Mouse (Mus musculus) heart, postnatal 14 days (tissue): ENCODE measurements around the gene Gmeb1. TPM values are rescaled to one million over a fixed set of nuclear protein-coding genes. Genes with fewer than 3 reads are reported as not detected.
A peak's percentile ranks its signal among the peaks of the same experiment; 100 is the strongest.
"Not testable (repeated sequence)": the region's sequence is repeated elsewhere in the genome, so short reads cannot be mapped to it uniquely, and the experiment has no call there.

ENCODE experiments used
- DNase-seq, 2 experiments: peaks; one replicate each; pipeline ENCODE4 v3.0.0; 2021 to 2022
- intact Hi-C: fragments of 180-260 bp; cut with DNase I; formaldehyde crosslinking; loops from one replicate; pipeline ENCODE4 v1.15.1; 2025
- total RNA-seq, 2 experiments: library from RNA; stranded (reverse); gene quantifications; 2 replicates each; pipeline ENCODE4 v1.2.3; 2021

The Gmeb1 gene
- total RNA-seq, 2 experiments from 2014 or later = 12.7 to 13.9 TPM

GRCm38 (mm10) chr4:132288840-132289239 is 27.4 kb upstream of the Gmeb1 start:
- DNase-seq, intact Hi-C loops: not testable (repeated sequence)

DNA sequence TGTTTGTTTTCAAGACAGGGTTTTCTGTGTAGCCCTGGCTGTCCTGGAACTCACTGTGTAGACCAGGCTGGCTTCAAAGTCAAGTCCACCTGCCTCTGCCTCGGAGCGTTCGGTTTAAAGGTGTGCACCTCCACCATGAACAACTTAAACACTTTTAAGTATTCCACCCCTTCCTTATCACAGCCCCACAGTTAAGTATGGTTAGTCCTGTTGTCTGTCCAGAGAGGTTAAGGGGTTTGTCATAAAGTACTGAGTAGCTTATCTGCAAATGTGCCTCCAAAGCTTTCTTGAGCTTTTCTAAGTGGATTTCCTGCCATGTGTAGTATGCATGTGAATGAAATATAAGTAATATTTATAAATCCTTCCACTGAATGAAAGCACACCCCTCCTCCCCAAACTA is 14.5 kb upstream of the Gmeb1 start:
- intact Hi-C loops = loop anchor here (2.0 kb wide), 1 partner anchor 15 kb away; no protein-coding TSS in a partner anchor
- DNase-seq = no peak

- DNase-seq = peak; percentile 95
- intact Hi-C loops = loop anchor here (2.0 kb wide), 1 partner anchor 16 kb away; no protein-coding TSS in a partner anchor
Measured at GRCm38 (mm10) chr4:132274156-132274862, 12.9 kb upstream of the Gmeb1 start, which contains the start of gene Taf12. Gene Taf12 (plus strand): TSS chr4:132274375.

- intact Hi-C loops = no loop called here
- DNase-seq = no peak
Measured at GRCm38 (mm10) chr4:132273166-132273565, 11.8 kb upstream of the Gmeb1 start.

DNA sequence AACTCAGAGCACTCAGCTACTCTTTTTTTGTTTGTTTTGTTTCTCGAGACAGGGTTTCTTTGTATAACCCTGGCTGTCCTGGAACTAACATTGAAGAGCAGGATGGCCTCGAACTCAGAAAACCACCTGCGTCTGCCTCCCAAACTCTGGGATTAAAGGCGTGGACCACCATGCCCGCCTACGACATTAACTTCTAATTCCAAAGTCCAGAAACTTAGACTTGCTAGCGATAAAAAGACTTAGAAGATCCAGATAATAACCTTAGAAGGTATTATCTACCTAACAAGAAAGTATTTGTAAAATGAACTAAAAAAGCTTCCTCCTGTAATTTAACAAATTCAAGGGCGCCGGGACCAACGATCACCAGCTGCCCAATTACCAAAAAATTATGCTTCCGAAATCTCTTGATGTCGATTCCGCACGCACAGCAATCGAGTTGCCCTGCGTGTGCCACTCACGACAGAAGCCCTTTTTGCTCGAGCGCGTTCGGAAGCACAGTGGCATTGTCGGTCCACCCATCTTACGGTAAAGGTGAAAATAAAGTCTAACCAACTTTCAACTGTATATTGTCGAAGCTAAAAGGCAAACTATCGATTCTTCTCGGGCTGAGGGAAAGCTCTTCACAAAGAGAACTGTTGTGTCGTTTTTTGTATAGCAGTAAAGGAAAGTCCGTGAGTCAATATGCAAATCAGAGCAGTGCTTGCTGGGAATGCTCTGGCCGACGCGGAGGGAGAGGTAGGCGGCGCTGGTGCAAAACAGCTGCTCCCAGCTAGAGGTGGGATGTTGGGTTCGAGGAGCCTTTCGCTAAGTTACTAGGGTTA is 8.5 kb upstream of the Gmeb1 start:
- intact Hi-C loops = no loop called here
- peak; percentile 80 to 85 for DNase-seq

- DNase-seq = no peak
- intact Hi-C loops = no loop called here
Measured at GRCm38 (mm10) chr4:132268871-132269739, 7.7 kb upstream of the Gmeb1 start.

DNA sequence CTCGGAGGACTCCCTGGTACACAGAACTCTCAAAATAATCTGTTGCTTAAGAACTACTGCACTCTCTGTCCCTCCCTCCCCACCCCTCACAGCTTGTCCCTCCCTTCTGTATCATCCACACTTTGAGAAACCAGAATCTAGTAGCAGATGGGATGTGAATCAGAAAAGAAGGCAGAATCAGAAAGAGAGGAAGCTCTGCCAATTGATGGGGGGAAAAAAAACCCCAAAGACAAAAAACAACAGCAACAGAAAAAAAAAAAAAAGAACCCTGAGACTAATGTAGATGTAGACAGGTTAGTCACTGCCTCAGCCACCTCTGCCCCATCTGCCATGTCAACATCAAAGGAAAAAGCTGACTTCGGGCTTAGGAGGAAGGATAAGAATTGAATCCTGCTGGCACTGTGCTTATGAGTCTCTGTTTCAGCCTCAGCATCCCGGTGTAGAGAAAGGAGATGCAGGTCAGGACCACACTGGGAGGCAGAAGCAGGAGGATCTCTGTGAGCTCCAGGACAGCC is 5.5 kb upstream of the Gmeb1 start:
- no peak for DNase-seq
- intact Hi-C loops = no loop called here

GRCm38 (mm10) chr4:132263313-132263712 is 1.9 kb upstream of the Gmeb1 start:
- intact Hi-C loops = loop anchor here (5.0 kb wide), 1 partner anchor 51 kb away; the partner anchor contains the start of gene Ythdf2
- no peak for DNase-seq

- intact Hi-C loops = loop anchor here (5.0 kb wide), 1 partner anchor 50 kb away; the partner anchor contains the start of gene Ythdf2
- DNase-seq = no peak
Measured at GRCm38 (mm10) chr4:132262358-132262616, 885 bp upstream of the Gmeb1 start.

DNA sequence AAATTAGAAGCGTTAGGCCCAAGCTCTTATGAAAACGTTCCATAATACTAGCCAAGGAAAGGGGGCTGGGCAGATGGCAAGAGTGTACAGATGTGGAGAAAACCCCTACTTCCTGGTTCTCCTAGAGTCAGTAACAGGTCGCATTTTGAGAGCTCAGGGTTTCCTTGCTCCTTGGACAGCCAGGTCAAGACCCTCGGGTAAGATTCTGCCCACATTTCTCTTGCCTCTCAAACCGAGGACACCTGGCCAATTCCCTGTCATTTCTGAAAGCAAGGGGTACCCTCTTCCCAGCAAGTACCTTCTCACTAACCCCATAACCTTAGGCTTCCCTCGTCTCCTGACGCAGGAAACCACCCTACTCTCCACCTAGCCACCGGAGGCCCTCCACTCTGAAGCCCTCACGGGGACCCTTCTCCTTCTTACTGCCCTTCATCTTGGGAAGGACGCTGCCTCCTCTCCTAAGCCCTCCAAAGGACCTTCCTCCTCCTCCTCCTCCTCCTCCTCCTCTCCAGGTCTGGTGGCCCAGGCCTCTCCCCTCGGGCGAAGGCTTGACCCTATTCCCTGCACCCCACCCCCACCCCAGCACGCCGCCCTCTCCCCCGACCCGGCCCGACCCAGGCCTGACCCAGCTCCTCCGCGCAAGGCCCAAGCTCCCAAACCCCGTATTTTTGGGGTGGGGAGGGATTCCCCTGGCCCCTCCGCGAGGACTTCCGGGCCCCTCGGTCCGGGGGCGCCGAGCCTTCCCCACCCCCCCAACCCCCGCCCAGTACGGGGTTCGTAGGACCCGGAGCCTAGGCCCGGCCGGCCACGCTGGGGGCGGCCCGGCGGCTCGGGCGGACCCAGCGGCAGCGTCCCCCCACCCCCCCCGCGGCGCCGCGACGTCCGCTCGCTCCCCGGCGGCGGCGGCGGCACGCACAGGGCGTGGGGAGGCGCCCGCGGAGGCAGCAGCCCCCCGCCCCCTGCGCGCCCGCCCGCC is 710 bp downstream of the Gmeb1 start:
- peak; percentile 71 to 78 for DNase-seq
- intact Hi-C loops = loop anchor here (5.0 kb wide), 1 partner anchor 48 kb away; the partner anchor contains the start of gene Ythdf2

GRCm38 (mm10) chr4:132259248-132259647 is 2.2 kb downstream of the Gmeb1 start:
- DNase-seq = no peak
- intact Hi-C loops = no loop called here

DNA sequence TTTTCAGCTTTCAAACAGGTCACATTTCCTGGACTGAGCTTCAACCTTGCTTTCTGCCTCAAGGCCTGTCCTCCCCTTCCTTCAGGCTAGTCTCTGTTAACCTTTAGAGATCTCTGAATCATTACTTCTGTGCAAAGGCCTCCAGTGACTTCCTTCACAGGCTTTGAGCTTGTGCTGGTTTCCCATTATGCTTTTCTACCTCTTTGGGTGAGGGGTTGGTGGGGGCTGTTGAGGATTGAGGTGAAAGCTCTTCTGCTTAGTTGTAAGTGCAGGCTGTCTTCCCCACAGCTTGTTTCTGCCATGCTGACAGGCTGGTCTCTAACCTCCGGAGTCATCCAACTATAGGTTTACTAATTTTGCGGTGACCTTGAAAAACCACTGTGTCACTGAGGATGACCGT is 5.0 kb downstream of the Gmeb1 start:
- DNase-seq = no peak
- intact Hi-C loops = no loop called here

GRCm38 (mm10) chr4:132254986-132255385 is 6.4 kb downstream of the Gmeb1 start:
- DNase-seq = no peak
- intact Hi-C loops = no loop called here

DNA sequence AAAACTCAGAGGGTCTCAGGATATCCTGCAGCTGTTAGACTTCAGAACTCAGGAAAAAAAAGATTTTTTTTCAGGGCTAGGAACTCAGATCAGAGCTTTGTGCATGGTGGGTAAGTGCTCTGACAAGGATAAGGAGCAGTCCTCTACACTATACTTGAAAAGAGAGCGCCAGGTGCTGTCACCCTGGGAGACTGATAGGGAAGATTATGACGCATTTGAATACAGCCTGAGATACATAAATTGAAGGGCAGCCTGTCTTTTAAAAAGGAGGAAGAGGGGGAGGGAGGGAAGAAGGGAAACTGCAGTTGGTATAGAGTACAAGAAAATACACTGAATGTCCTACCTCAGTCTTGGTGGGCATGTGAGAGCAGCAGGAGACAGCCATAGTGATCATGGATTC is 7.8 kb downstream of the Gmeb1 start:
- intact Hi-C loops = no loop called here
- DNase-seq = no peak

DNA sequence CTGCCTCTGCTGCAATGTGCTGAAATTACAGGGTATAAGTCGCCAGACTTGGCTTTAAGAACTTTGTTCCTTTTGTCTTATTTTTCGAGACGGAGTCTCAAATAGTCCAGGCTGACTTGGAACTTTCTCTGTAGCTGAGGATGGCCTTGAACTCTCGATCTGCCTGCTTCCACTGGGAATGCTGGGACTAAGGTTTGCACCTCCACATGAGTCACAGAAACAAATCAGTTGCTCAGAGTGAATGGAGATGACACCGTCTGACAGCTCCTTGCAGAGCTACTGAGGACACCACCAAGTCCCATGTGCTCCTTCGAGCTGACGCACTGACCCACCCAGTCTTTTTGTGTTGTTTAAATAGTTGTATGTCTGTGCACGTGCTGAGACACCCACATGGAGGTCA is 8.3 kb downstream of the Gmeb1 start:
- intact Hi-C loops = no loop called here
- no peak for DNase-seq

DNA sequence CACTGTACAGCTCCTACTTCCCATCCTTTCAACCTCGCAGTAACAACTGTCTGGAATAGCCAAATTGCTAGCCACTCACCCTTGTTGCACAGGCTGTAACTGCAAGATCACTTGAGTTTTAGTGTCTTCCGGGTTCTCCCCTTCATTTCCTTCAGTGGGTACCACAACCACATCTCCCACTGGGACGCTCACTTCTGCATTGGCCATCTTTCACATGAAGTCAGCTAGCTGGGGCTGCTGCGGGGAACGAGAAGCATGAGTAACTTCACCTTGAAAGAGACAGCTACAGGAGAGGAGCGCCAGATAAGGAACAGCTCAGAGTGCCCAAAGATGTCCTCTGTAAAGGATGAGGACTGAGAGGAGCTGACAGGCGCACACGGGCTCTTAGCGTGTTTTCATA is 9.8 kb downstream of the Gmeb1 start:
- intact Hi-C loops = no loop called here

DNA sequence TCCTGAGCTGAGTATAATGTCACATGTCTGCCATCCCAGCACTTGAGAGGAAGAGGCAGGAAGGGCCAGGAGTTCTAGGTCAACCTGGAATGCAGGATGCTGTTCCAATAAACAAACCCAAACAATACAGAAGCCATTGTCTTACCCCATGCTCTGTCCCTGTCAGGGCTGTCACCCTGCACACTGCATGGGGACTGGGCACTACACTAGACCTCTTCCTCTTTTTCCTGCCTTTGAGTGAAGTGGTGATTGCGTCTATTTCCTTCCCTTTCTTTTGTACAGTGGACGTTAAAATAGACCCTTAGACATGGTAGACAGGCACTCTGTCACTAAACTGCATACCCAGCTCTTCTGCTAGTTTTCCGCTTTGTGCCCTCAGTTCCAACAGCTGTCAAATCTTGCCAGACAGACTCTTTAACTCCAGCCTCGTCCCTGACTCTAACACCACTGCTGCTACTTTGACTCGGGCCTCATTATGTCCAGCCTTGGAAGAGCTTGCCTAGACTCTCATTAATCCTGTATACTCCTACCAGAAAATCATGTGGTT is 13.9 kb downstream of the Gmeb1 start:
- DNase-seq = no peak
- intact Hi-C loops = no loop called here

More for the DNA sequence above, 9.8 kb downstream of the Gmeb1 start:
- DNase-seq = no peak

DNA sequence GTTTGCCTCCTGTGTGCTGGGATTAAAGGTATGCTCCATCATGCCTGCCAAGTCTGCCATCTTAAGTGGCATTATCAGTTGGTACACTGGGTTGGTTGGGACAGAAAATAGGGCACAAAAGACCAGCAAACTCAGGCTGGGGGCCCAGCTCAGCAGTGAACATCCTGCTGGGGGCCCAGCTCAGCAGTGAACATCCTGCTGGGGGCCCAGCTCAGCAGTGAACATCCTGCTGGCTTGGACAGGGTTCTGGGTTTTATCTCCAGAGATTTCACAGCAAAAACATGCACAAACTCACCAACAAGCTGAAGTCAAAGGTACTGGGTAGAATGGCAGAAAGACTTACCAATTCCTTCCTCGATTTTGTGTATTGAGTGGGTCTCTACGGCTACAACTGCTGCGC is 15.8 kb downstream of the Gmeb1 start:
- intact Hi-C loops = no loop called here
- DNase-seq = no peak

GRCm38 (mm10) chr4:132241208-132241607 is 20.2 kb downstream of the Gmeb1 start:
- intact Hi-C loops = no loop called here
- DNase-seq = no peak
